Mouse (Mus musculus): ENCODE data around the gene Vmn1r191. TPM values are rescaled to one million over a fixed set of nuclear protein-coding genes. Genes with fewer than 3 reads are reported as not detected.
"Not testable (repeated sequence)": the region's sequence is repeated elsewhere in the genome, so short reads cannot be mapped to it uniquely, and the experiment has no call there.

Vmn1r191 gene
- polyA plus RNA-seq (2015; fragmentation: Nextera tagmentation; extraction: Ambion mirVana), result not detected in 2 replicates

- ATAC-seq (ENCODE audit: insufficient number of reproducible peaks, low FRiP score, low TSS enrichment, low read depth), result no peak
- Histone ChIP-seq H3K4me2 (no peak within 1 kb of the TSS), H3K4me3 (no peak within 1 kb of the TSS), H3K27ac (no peak within 1 kb of the TSS), H3K27me3 (no peaks in the 10 kb centered on the region), H3K4me1 (no peaks in the 10 kb centered on the region), H3K9me3 (no peaks in the 10 kb centered on the region), H3K36me3 (no peaks in the 10 kb centered on the region), H3K9ac (no peak within 1 kb of the TSS)
- no CpG with 5 or more reads among the region's 1 CpGs for WGBS
Measured at GRCm38 (mm10) chr13:22183869-22184268, at the start of gene Vmn1r191. Gene Vmn1r191, minus strand, starts transcription at chr13:22183969.

GRCm38 (mm10) chr13:22223060-22223459, 39.3 kb upstream of the Vmn1r191 start, which contains the start of gene Vmn1r193:
Gene Vmn1r193, minus strand, starts transcription at chr13:22223160.
- ATAC-seq (ENCODE audit: insufficient number of reproducible peaks, low FRiP score, low TSS enrichment, low read depth); H3K9me3 ChIP-seq; H3K27me3 ChIP-seq; H3K4me1 ChIP-seq; H3K36me3 ChIP-seq; H3K4me2 ChIP-seq; H3K9ac ChIP-seq; H3K27ac ChIP-seq; H3K4me3 ChIP-seq: not testable (repeated sequence)
- 53% methylated on average over 1 of the region's 1 CpGs for WGBS

GRCm38 (mm10) chr13:22192756-22193155, 9.0 kb upstream of the Vmn1r191 start:
- 80% methylated on average over 3 of the region's 3 CpGs for WGBS

GRCm38 (mm10) chr13:22191041-22191440, 7.3 kb upstream of the Vmn1r191 start, which contains the start of gene Vmn1r192:
Gene Vmn1r192, minus strand, starts transcription at chr13:22191141.
- ATAC-seq (ENCODE audit: insufficient number of reproducible peaks, low FRiP score, low TSS enrichment, low read depth), result no peak
- no peak within 1 kb of the TSS for H3K4me2 ChIP-seq

More at GRCm38 (mm10) chr13:22192756-22193155, 9.0 kb upstream of the Vmn1r191 start:
- not testable (repeated sequence) for H3K27me3 ChIP-seq; H3K9me3 ChIP-seq; H3K9ac ChIP-seq; ATAC-seq (ENCODE audit: insufficient number of reproducible peaks, low FRiP score, low TSS enrichment, low read depth); H3K4me1 ChIP-seq; H3K36me3 ChIP-seq; H3K27ac ChIP-seq; H3K4me3 ChIP-seq; H3K4me2 ChIP-seq

GRCm38 (mm10) chr13:22190385-22190784, 6.6 kb upstream of the Vmn1r191 start:
- no peak for ATAC-seq (ENCODE audit: insufficient number of reproducible peaks, low FRiP score, low TSS enrichment, low read depth)
- Histone ChIP-seq H3K4me2 (no peak overlapping the region), H3K4me3 (no peak overlapping the region), H3K27ac (no peak overlapping the region), H3K27me3 (no peaks in the 10 kb centered on the region), H3K9ac (no peak overlapping the region), H3K36me3 (no peaks in the 10 kb centered on the region), H3K9me3 (no peaks in the 10 kb centered on the region), H3K4me1 (no peaks in the 10 kb centered on the region)
- 68% methylated on average over 2 of the region's 2 CpGs for WGBS

More at GRCm38 (mm10) chr13:22191041-22191440, 7.3 kb upstream of the Vmn1r191 start, which contains the start of gene Vmn1r192:
- H3K4me1 ChIP-seq, result no peaks in the 10 kb centered on the region
- no peaks in the 10 kb centered on the region for H3K27me3 ChIP-seq
- H3K9me3 ChIP-seq, result no peaks in the 10 kb centered on the region
- no peak within 1 kb of the TSS for H3K4me3 ChIP-seq
- H3K9ac ChIP-seq, result no peak within 1 kb of the TSS
- no peak within 1 kb of the TSS for H3K27ac ChIP-seq
- H3K36me3 ChIP-seq, result no peaks in the 10 kb centered on the region

- no peak for ATAC-seq (ENCODE audit: insufficient number of reproducible peaks, low FRiP score, low TSS enrichment, low read depth)
- Histone ChIP-seq H3K4me2 (no peak overlapping the region), H3K9me3 (no peaks in the 10 kb centered on the region), H3K4me3 (no peak overlapping the region), H3K4me1 (no peaks in the 10 kb centered on the region), H3K36me3 (no peaks in the 10 kb centered on the region), H3K27ac (no peak overlapping the region), H3K27me3 (no peaks in the 10 kb centered on the region), H3K9ac (no peak overlapping the region)
- WGBS, result 88% methylated on average over 2 of the region's 2 CpGs
Measured at GRCm38 (mm10) chr13:22189313-22189712, 5.5 kb upstream of the Vmn1r191 start.

GRCm38 (mm10) chr13:22168416-22168815, 15.4 kb downstream of the Vmn1r191 start:
- ATAC-seq (ENCODE audit: insufficient number of reproducible peaks, low FRiP score, low TSS enrichment, low read depth), result no peak
- Histone ChIP-seq H3K9me3 (peaks cover 6% of the 10 kb centered on the region), H3K27me3 (no peaks in the 10 kb centered on the region), H3K36me3 (no peaks in the 10 kb centered on the region), H3K4me3 (no peak overlapping the region), H3K4me2 (no peak overlapping the region), H3K4me1 (no peaks in the 10 kb centered on the region), H3K9ac (no peak overlapping the region), H3K27ac (no peak overlapping the region)
- WGBS, result 90% methylated on average over 15 of the region's 15 CpGs

GRCm38 (mm10) chr13:22136495-22137293, 47.1 kb downstream of the Vmn1r191 start:
- H3K4me1 ChIP-seq; ATAC-seq (ENCODE audit: insufficient number of reproducible peaks, low FRiP score, low TSS enrichment, low read depth); H3K27me3 ChIP-seq; H3K27ac ChIP-seq; H3K4me2 ChIP-seq; H3K36me3 ChIP-seq; H3K9me3 ChIP-seq; H3K4me3 ChIP-seq; H3K9ac ChIP-seq: not testable (repeated sequence)
- 72% methylated on average over 5 of the region's 5 CpGs for WGBS

Small RNA genes lying within 50 kb of the gene (microRNA-seq; reads per million reads assigned to microRNA genes)
- gene Gm23282 (not detected), gene Gm25084 (not detected)

Other genes with a start within 250 kb of the Vmn1r191 start
- gene Zfp184, start 238.9 kb downstream of the Vmn1r191 start, polyA plus RNA-seq (2015; fragmentation: Nextera tagmentation; extraction: Ambion mirVana), result 7.8 and 8.8 TPM in 2 replicates
- 0.15 and 0.20 TPM in 2 replicates for gene Pom121l2, start 202.8 kb downstream of the Vmn1r191 start, polyA plus RNA-seq (2015; fragmentation: Nextera tagmentation; extraction: Ambion mirVana)
- gene Prss16, start 174.2 kb downstream of the Vmn1r191 start, polyA plus RNA-seq (2015; fragmentation: Nextera tagmentation; extraction: Ambion mirVana), result 1.2 and 1.3 TPM in 2 replicates
- gene Hist1h2ah, start 148.4 kb downstream of the Vmn1r191 start, polyA plus RNA-seq (2015; fragmentation: Nextera tagmentation; extraction: Ambion mirVana), result 4.7 and 7.2 TPM in 2 replicates
- gene Hist1h2bk, start 148.1 kb downstream of the Vmn1r191 start, polyA plus RNA-seq (2015; fragmentation: Nextera tagmentation; extraction: Ambion mirVana), result 4.2 and 6.2 TPM in 2 replicates
- 15.8 and 18.4 TPM in 2 replicates for gene Hist1h4i, start 142.6 kb downstream of the Vmn1r191 start, polyA plus RNA-seq (2015; fragmentation: Nextera tagmentation; extraction: Ambion mirVana)
- 32.9 and 36.9 TPM in 2 replicates for gene Hist1h2ag, start 141.0 kb downstream of the Vmn1r191 start, polyA plus RNA-seq (2015; fragmentation: Nextera tagmentation; extraction: Ambion mirVana)
- gene Hist1h2bj, start 140.8 kb downstream of the Vmn1r191 start, polyA plus RNA-seq (2015; fragmentation: Nextera tagmentation; extraction: Ambion mirVana), result 6.8 and 8.1 TPM in 2 replicates
- gene Vmn1r188, start 99.5 kb downstream of the Vmn1r191 start, polyA plus RNA-seq (2015; fragmentation: Nextera tagmentation; extraction: Ambion mirVana), result not detected in 2 replicates
- gene Vmn1r189, start 78.1 kb downstream of the Vmn1r191 start, polyA plus RNA-seq (2015; fragmentation: Nextera tagmentation; extraction: Ambion mirVana), result not detected in 2 replicates
- gene Vmn1r192, start 7.2 kb upstream of the Vmn1r191 start, polyA plus RNA-seq (2015; fragmentation: Nextera tagmentation; extraction: Ambion mirVana), result not detected in 2 replicates
- not detected in 2 replicates for gene Vmn1r193, start 39.2 kb upstream of the Vmn1r191 start, polyA plus RNA-seq (2015; fragmentation: Nextera tagmentation; extraction: Ambion mirVana)
- not detected in 2 replicates for gene Vmn1r194, start 60.2 kb upstream of the Vmn1r191 start, polyA plus RNA-seq (2015; fragmentation: Nextera tagmentation; extraction: Ambion mirVana)
- gene Vmn1r195, start 86.6 kb upstream of the Vmn1r191 start, polyA plus RNA-seq (2015; fragmentation: Nextera tagmentation; extraction: Ambion mirVana), result not detected in 2 replicates
- gene Vmn1r196, start 106.0 kb upstream of the Vmn1r191 start, polyA plus RNA-seq (2015; fragmentation: Nextera tagmentation; extraction: Ambion mirVana), result not detected in 2 replicates
- gene Vmn1r197, start 140.6 kb upstream of the Vmn1r191 start, polyA plus RNA-seq (2015; fragmentation: Nextera tagmentation; extraction: Ambion mirVana), result not detected in 2 replicates
- gene Vmn1r198, start 166.4 kb upstream of the Vmn1r191 start, polyA plus RNA-seq (2015; fragmentation: Nextera tagmentation; extraction: Ambion mirVana), result not detected in 2 replicates
- gene Vmn1r199, start 195.8 kb upstream of the Vmn1r191 start, polyA plus RNA-seq (2015; fragmentation: Nextera tagmentation; extraction: Ambion mirVana), result not detected in 2 replicates
- not detected in 2 replicates for gene Vmn1r200, start 206.4 kb upstream of the Vmn1r191 start, polyA plus RNA-seq (2015; fragmentation: Nextera tagmentation; extraction: Ambion mirVana)

Data from limb, embryonic 15.5 days (tissue).